Mouse (Mus musculus) heart, adult 2 months (tissue): ENCODE data around the gene Lgr5. TPM values are rescaled to one million over a fixed set of nuclear protein-coding genes. Genes with fewer than 3 reads are reported as not detected.

Experiments used
- DNase-seq, 2 experiments: peaks; one replicate each; pipeline ENCODE4 v3.0.0; 2021
- H3K27ac ChIP-seq: fragments of 200-600 bp; 2 replicates; pipeline ENCODE4 v1.8.1; 2022
- H3K27me3 ChIP-seq: fragments of 200-500 bp; 2 replicates; pipeline ENCODE4 v1.6.1; 2012; ENCODE audit warnings: mild to moderate bottlenecking, low read length, inconsistent platforms, mixed read lengths; ENCODE audit not compliant: control insufficient read depth, insufficient read depth
- H3K36me3 ChIP-seq: fragments of 200-500 bp; 2 replicates; pipeline ENCODE4 v1.6.1; 2012; ENCODE audit warnings: low read length, inconsistent platforms; ENCODE audit not compliant: control insufficient read depth, insufficient read depth
- H3K4me1 ChIP-seq: fragments of 200-500 bp; 2 replicates; pipeline ENCODE4 v1.6.1; 2011; ENCODE audit warnings: low read length; ENCODE audit not compliant: control insufficient read depth, insufficient read depth
- H3K4me3 ChIP-seq: fragments of 200-600 bp; 2 replicates; pipeline ENCODE4 v1.8.1; 2022
- H3K79me2 ChIP-seq: fragments of 200-500 bp; replicated peaks from 2 replicates; pipeline ENCODE4 v1.6.1; 2012; ENCODE audit warnings: mild to moderate bottlenecking, inconsistent platforms, low read length, moderate library complexity, mixed read lengths; ENCODE audit not compliant: control insufficient read depth, insufficient read depth
- H3K9ac ChIP-seq: fragments of 200-500 bp; 2 replicates; pipeline ENCODE4 v1.6.1; 2012; ENCODE audit warnings: low read depth, mild to moderate bottlenecking, control low read depth, inconsistent platforms, low read length, mixed read lengths
- CTCF ChIP-seq: fragments of 200-600 bp; IDR thresholded peaks from 2 replicates; pipeline ENCODE4 v1.8.1; 2022; ENCODE audit warnings: antibody characterized with exemption, mild to moderate bottlenecking, moderate library complexity
- EP300 ChIP-seq: fragments of 200-500 bp; IDR thresholded peaks from 2 replicates; pipeline ENCODE4 v1.6.1; 2011; ENCODE audit warnings: low read depth, low read length, control low read depth; ENCODE audit not compliant: insufficient read depth
- POLR2A ChIP-seq: fragments of 200-500 bp; IDR thresholded peaks from 2 replicates; pipeline ENCODE4 v1.6.1; 2011; ENCODE audit warnings: mild to moderate bottlenecking, low read depth, low read length, control low read depth; ENCODE audit not compliant: insufficient read depth
- WGBS: fragments of 180-500 bp; shearing (Covaris S2); methylation state at CpG from one replicate; pipeline ENCODE4 v1.1.7; 2018; 5-methylcytosine and 5-hydroxymethylcytosine counted together
- intact Hi-C: fragments of 180-260 bp; cut with DNase I; formaldehyde crosslinking; loops from one replicate; pipeline ENCODE4 v1.15.1; 2025
- polyA plus RNA-seq: library from polyadenylated mRNA; depleted of rRNA; stranded (reverse); fragments of >200 nt; gene quantifications from 2 replicates; pipeline ENCODE4 v1.2.3, GENCODE M21; 2012
- total RNA-seq, 2 experiments: library from RNA; stranded (reverse); gene quantifications; 2 replicates each; pipeline ENCODE4 v1.2.3; 2021

Gene Lgr5
- total and polyA plus RNA-seq, 3 experiments: 0.05 to 0.25 TPM; not detected in 1

DNA sequence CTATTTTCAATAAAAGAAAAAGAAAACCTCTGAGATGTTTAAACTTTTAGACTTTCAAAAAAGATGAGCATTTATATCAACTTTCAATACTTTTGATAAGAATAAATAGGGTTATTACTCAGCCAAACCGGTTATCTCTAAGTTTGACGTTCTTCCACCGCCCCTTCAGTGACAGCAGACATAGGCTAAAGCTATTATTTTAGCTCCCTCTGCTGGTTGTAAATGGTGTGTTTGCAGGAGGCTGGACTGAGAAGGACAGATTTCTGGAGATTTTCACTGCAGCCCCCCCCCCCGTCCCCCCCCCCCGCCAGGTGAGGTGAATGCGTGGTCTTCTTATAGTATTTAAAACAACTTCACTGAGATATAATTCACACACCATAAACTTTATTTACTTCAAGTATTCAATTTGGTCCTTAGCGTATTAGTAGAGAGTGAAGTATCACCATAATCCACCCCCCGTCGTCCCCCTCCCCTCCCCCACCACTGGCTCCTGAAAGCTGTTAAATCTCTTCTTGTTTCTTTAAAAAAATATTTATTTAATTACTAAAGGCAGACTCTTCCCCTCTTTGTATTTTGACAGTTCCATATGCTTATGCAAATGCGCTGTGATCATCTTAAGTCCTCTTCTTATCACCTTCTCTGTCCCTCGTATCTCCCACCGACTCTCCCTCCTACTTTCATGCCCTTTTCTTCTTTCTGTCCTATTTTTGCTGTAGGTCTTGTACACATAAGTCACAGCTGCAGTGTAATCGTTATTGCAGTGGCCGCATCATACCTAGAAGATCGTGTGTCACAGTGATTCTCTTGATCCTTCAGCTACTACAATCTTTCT, 30.1 kb upstream of the Lgr5 start:
- H3K9ac ChIP-seq: no peak overlapping the region
- TF ChIP-seq CTCF (peak; percentile 70), POLR2A (no peak), EP300 (no peak)

DNA sequence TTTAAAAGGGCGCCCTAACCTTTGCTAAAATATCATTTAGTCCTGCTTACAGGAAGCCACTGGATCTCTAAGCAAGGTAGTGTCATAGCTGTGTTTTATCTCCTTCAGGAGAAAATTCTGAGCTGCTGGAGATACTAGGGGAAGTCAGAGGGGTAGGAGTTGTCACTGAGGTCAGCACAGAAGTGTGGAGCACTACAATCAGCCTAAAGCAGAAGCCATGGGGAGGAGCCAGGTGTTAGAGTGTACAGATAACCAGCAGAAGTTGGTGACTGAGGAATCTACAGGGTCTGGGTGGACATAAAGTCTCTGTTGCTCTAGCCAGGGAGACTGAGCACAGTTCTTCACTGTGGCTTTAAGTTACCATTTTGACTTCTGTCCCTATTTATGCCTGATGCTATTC, 8.2 kb upstream of the Lgr5 start:
- intact Hi-C loops: no loop called here
- WGBS: 89% methylated on average over 1 of the region's 1 CpGs
- no peak overlapping the region for H3K4me3 ChIP-seq
- H3K79me2 ChIP-seq: no peaks in the 10 kb centered on the region
- H3K4me1 ChIP-seq: no peaks in the 10 kb centered on the region
- no peak overlapping the region for H3K27ac ChIP-seq
- no peak for TF ChIP-seq EP300
- TF ChIP-seq POLR2A: no peak
- TF ChIP-seq CTCF: no peak
- H3K9ac ChIP-seq: no peak overlapping the region
- H3K36me3 ChIP-seq: no peaks in the 10 kb centered on the region
- no peak for DNase-seq
- H3K27me3 ChIP-seq: no peaks in the 10 kb centered on the region

More for the DNA sequence above, 30.1 kb upstream of the Lgr5 start:
- H3K79me2 ChIP-seq: no peaks in the 10 kb centered on the region
- H3K4me1 ChIP-seq: no peaks in the 10 kb centered on the region
- intact Hi-C loops: loop anchor here (1.0 to 5.0 kb wide), 2 partner anchors 205 to 294 kb away; no protein-coding TSS in a partner anchor
- no peaks in the 10 kb centered on the region for H3K27me3 ChIP-seq
- no peak for DNase-seq
- no peaks in the 10 kb centered on the region for H3K36me3 ChIP-seq
- H3K4me3 ChIP-seq: no peak overlapping the region
- no peak overlapping the region for H3K27ac ChIP-seq
- 11% methylated on average over 15 of the region's 15 CpGs for WGBS

DNA sequence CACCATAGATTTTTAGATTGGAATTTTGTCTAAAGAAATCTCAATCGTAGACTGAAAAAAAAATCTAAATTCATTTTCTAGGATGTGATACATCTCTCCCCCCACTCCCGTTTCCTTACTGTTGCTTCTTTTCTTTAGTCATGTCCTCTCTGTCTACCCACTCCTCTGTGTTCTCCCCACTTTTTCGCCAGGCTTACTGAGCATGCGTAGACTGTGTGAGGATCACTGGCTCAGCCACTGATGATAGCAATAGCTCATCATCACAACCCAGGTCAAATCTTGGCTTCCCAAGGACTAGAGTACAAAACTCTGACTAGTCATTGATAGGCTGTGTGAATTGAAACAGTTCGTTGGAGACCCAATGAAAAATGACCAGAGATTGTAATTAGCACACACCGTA, 6.1 kb upstream of the Lgr5 start:
- Histone ChIP-seq H3K9ac (no peak overlapping the region), H3K36me3 (no peaks in the 10 kb centered on the region), H3K79me2 (no peaks in the 10 kb centered on the region), H3K4me1 (no peaks in the 10 kb centered on the region), H3K4me3 (no peak overlapping the region), H3K27me3 (0 out of 2 replicates have a peak, but pooled peaks cover 2% of the 10 kb centered on the region), H3K27ac (no peak overlapping the region)
- WGBS: 83% methylated on average over 6 of the region's 6 CpGs
- intact Hi-C loops: no loop called here
- DNase-seq: no peak
- TF ChIP-seq EP300 (no peak), POLR2A (no peak), CTCF (no peak)

GRCm38 (mm10) chr10:115593221-115593620, 5.6 kb upstream of the Lgr5 start:
- TF ChIP-seq POLR2A (no peak), CTCF (no peak), EP300 (no peak)
- Histone ChIP-seq H3K4me1 (no peaks in the 10 kb centered on the region), H3K79me2 (no peaks in the 10 kb centered on the region), H3K9ac (no peak overlapping the region), H3K27ac (no peak overlapping the region), H3K4me3 (no peak overlapping the region), H3K36me3 (no peaks in the 10 kb centered on the region), H3K27me3 (peaks cover 2% of the 10 kb centered on the region; the same call in 1 of the 2 replicates)
- WGBS: 71% methylated on average over 11 of the region's 11 CpGs
- intact Hi-C loops: no loop called here
- DNase-seq: no peak

DNA sequence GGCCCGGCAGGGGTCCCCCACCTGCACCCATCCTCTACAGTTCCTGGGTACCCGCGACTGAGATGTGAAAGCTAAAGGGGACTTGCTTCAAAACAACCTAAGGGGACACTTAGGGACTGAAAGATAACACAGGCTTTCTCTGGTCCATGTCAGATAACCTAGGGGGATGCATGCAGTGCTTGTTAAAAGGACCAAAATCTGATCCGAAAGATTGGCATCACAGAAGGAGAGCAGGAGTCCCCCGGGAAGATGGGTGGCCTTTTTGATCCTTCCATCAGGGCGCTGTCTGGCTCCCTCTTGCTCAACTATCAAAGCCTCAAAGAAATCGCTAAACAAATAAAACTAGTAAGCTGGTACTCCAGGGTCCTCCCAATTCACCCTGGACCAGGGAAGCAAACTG, 399 bp upstream of the Lgr5 start:
- Histone ChIP-seq H3K27me3 (peaks cover 8% of the 10 kb centered on the region), H3K36me3 (no peaks in the 10 kb centered on the region), H3K9ac (no peak overlapping the region), H3K79me2 (no peaks in the 10 kb centered on the region), H3K27ac (no peak overlapping the region), H3K4me1 (no peaks in the 10 kb centered on the region), H3K4me3 (no peak overlapping the region)
- 0% methylated on average over 7 of the region's 7 CpGs for WGBS
- no peak for TF ChIP-seq POLR2A
- no peak for TF ChIP-seq CTCF
- TF ChIP-seq EP300: no peak
- intact Hi-C loops: no loop called here
- DNase-seq: no peak
